Mouse (Mus musculus) E14TG2a.4 (cell line): ENCODE data around the gene Cops9.

ENCODE experiments used
- H3K27me3 ChIP-seq: 2 replicates; pipeline ENCODE4 v1.6.1; 2014; ENCODE audit warnings: low read length, control low read depth; ENCODE audit not compliant: insufficient read depth
- H3K36me3 ChIP-seq: 2 replicates; pipeline ENCODE4 v1.6.1; 2014; ENCODE audit warnings: low read length, control low read depth; ENCODE audit not compliant: insufficient read depth
- H3K4me1 ChIP-seq: replicated peaks from 2 replicates; pipeline ENCODE4 v1.6.1; 2014; ENCODE audit warnings: low read depth, low read length, control low read depth
- H3K4me3 ChIP-seq: replicated peaks from 2 replicates; pipeline ENCODE4 v1.5.1; 2014; ENCODE audit warnings: mild to moderate bottlenecking, low read length
- H3K9me3 ChIP-seq: 2 replicates; pipeline ENCODE4 v1.6.1; 2014; ENCODE audit warnings: low read length, control low read depth
- CTCF ChIP-seq: conservative IDR thresholded peaks from 2 replicates; pipeline ENCODE4 v1.5.1; 2014; ENCODE audit warnings: low read length
- NANOG ChIP-seq: IDR thresholded peaks from 2 replicates; pipeline ENCODE4 v1.6.1; 2014; ENCODE audit warnings: borderline replicate concordance, low read length, mixed read lengths
- POU5F1 ChIP-seq: IDR thresholded peaks from 2 replicates; pipeline ENCODE4 v1.6.1; 2014; ENCODE audit warnings: low read length, borderline replicate concordance

Cops9 gene

DNA sequence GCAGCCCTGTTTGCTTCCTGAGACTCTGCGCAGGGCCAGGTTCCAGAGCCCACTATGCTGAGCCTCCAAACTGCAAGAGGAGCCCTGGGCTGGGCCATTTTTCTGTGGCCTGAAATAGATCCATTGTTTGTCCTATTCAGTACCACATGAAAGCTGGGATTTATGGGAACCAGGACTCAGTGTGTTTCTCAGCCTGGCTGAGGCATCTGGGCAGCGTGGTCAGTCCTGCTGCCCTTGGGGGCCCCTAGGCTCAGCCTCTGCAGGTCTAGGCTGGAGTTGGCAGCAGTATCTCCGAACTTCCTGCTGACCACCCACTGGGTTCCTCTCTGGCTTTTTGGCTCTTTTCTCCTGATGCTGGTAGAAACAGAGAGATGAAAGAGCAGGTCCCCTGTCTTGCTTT, 9.7 kb upstream of the Cops9 start:
- no peaks in the 10 kb centered on the region for H3K36me3 ChIP-seq
- TF ChIP-seq POU5F1 (no peak), CTCF (no peak), NANOG (no peak)
- peaks cover 13% of the 10 kb centered on the region for H3K4me1 ChIP-seq
- H3K4me3 ChIP-seq, result no peak overlapping the region
- peaks cover 28% of the 10 kb centered on the region for H3K27me3 ChIP-seq
- H3K9me3 ChIP-seq, result no peaks in the 10 kb centered on the region

DNA sequence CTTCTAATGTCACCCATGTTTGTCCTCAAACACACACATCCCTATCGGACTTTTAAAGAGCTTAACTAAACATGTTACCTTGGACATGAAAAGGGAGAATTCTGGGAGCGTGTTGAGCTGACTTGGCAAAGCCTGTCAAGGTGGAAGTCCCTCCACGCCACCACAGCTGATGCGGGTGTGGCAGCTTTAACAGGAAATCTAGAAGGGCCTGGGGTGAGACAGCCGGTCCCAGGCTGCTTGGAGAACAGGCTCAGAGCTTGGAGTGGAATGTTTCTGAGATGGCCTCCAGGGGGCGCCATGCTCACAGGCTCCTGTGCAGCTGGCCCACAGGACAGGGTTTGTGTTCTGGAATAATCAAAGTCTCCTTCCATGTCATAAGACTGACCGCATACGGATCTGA, 6.9 kb upstream of the Cops9 start, which contains the start of gene Otos:
Gene Otos (minus strand): TSS at position 169 of the 400 bp plus-strand sequence.
- Histone ChIP-seq H3K27me3 (peaks cover 33% of the 10 kb centered on the region), H3K4me1 (peaks cover 13% of the 10 kb centered on the region), H3K36me3 (no peaks in the 10 kb centered on the region), H3K9me3 (no peaks in the 10 kb centered on the region), H3K4me3 (no peak within 1 kb of the TSS)
- TF ChIP-seq CTCF (peak; percentile 72), POU5F1 (no peak)

DNA sequence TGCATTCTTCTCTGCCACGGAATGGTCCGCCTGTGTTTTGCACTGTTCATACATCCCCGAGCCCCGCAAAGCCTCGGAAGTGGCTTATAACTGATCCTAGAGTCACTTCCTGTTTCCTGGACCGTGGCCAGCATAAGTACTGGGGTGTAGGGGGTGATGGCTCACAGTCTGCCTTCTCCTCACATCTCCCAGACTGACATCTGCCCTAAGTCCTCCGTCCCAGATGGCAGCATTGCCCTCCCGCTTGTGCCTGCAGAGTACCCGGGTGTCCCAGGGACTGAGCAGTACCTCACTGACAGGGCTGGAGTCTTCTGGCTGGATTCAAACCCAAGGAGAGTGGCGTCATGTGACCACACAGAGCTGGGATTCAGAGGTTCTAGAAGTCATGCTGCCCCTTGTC, 6.4 kb upstream of the Cops9 start:
- peaks cover 13% of the 10 kb centered on the region for H3K4me1 ChIP-seq
- H3K36me3 ChIP-seq, result no peaks in the 10 kb centered on the region
- H3K9me3 ChIP-seq, result no peaks in the 10 kb centered on the region
- TF ChIP-seq NANOG (no peak), POU5F1 (no peak), CTCF (no peak)
- peaks cover 33% of the 10 kb centered on the region for H3K27me3 ChIP-seq
- no peak overlapping the region for H3K4me3 ChIP-seq

DNA sequence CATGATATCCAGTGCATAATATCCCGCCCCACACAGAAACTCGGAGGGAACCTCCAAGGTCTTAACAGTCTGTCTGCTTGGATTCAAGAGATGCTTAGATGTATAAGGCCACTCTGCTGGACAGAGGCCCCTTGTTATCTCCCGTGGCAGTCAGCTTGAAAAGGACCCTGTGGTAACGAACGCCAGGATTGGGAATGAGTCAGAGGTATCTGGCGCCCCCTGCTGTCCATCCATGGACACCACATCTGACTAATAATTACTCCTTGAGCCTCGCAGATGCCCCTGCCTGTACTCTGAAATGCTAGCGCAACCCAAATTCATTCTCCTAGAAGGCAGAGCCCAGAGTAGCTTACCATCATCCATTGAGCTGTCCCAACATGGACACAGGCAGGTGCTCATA, 6.0 kb upstream of the Cops9 start:
- H3K36me3 ChIP-seq, result no peaks in the 10 kb centered on the region
- no peak for TF ChIP-seq POU5F1
- TF ChIP-seq NANOG, result no peak
- peak; percentile 88 for TF ChIP-seq CTCF
- H3K9me3 ChIP-seq, result no peaks in the 10 kb centered on the region
- H3K4me1 ChIP-seq, result peaks cover 13% of the 10 kb centered on the region
- no peak overlapping the region for H3K4me3 ChIP-seq
- peaks cover 31% of the 10 kb centered on the region for H3K27me3 ChIP-seq

DNA sequence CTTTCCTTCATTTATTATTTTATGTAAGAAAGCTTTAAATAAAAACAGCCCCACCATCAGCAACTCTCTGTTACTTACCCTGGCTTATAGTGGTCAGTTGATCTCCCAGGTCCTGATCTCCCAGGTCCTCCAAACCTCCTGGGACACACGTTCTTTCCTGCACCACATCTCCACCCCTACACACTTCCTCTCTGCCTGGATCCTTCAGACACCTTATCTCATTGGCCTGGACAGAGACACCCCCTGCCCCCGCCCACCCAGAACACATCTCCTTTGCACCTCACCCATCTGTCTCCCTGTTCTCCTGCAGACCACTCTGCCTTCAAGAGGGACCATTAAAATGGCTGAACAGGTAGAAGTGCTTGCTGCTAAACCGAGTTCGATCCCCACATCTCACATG, 5.2 kb upstream of the Cops9 start:
- no peak overlapping the region for H3K4me3 ChIP-seq
- TF ChIP-seq NANOG (no peak), POU5F1 (no peak), CTCF (no peak)
- H3K36me3 ChIP-seq, result no peaks in the 10 kb centered on the region
- peaks cover 18% of the 10 kb centered on the region for H3K4me1 ChIP-seq
- H3K27me3 ChIP-seq, result peaks cover 25% of the 10 kb centered on the region
- no peaks in the 10 kb centered on the region for H3K9me3 ChIP-seq

DNA sequence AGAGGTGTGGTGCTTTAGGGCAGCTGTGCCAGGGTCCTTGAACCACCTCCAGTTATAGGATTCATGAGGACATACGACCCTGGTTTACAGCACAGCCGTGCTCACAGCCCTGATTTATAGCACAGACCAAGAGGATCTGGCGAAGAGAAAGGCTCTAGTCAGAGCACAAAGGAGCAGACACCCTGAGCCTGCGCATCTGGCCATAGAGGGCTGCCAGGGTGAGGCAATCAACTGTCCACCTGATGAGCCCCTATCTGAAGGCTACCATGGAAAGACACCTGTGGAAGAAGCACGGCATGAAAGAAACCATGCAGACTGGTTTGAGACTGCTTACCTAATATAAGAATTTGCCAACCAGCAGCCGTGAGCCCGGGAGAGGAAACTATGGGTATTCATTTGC, 4.8 kb upstream of the Cops9 start:
- TF ChIP-seq POU5F1 (no peak), CTCF (no peak), NANOG (no peak)
- Histone ChIP-seq H3K9me3 (no peaks in the 10 kb centered on the region), H3K36me3 (no peaks in the 10 kb centered on the region), H3K4me1 (peaks cover 19% of the 10 kb centered on the region), H3K27me3 (peaks cover 24% of the 10 kb centered on the region), H3K4me3 (no peak overlapping the region)

DNA sequence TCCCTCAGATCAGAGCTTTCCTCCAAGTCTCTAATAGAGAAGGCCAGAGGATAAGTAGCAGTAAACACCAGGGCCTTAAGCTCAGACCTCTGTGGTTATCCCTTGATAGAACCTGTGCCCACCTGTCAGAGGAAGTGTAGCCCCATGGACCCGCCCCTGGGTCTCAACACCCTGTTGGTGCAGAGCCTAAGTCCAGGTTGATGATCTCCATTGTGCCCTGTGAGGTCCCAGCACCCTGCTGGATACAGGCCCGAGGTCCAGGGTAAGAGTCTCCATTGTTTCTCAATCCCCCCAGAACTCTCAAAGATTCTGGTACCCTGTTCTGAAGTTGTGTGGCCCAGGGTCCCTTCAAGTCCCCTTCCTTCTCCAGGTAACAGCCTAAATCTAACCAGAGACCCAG, 4.3 kb upstream of the Cops9 start:
- no peaks in the 10 kb centered on the region for H3K9me3 ChIP-seq
- H3K4me3 ChIP-seq, result no peak overlapping the region
- peaks cover 22% of the 10 kb centered on the region for H3K4me1 ChIP-seq
- H3K36me3 ChIP-seq, result no peaks in the 10 kb centered on the region
- peaks cover 24% of the 10 kb centered on the region for H3K27me3 ChIP-seq
- TF ChIP-seq CTCF (no peak), NANOG (no peak), POU5F1 (no peak)

DNA sequence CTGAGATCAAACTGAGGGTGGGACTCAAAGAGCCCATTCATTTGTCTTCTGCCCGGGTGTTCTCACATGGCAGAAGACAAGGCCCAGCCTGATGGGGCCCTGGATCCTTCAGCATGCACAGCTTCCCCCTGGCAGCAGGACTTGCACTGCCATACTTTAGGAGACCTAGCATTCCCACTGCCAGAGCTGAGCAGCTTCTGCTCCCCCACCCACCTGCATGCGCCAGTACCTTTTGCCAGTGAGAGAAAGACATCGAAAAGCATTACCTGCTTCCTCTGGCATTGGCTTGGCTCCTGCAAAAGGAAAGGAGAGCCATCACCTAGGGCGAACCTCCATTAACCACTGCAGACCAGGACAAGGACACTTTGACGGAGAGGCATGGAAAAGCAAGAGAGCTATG, 3.1 kb upstream of the Cops9 start:
- H3K27me3 ChIP-seq, result peaks cover 21% of the 10 kb centered on the region
- peaks cover 2% of the 10 kb centered on the region; the same call in 1 of the 2 replicates for H3K36me3 ChIP-seq
- peaks cover 34% of the 10 kb centered on the region for H3K4me1 ChIP-seq
- H3K4me3 ChIP-seq, result no peak overlapping the region
- TF ChIP-seq NANOG, result no peak
- no peak for TF ChIP-seq CTCF
- no peak for TF ChIP-seq POU5F1
- no peaks in the 10 kb centered on the region for H3K9me3 ChIP-seq

DNA sequence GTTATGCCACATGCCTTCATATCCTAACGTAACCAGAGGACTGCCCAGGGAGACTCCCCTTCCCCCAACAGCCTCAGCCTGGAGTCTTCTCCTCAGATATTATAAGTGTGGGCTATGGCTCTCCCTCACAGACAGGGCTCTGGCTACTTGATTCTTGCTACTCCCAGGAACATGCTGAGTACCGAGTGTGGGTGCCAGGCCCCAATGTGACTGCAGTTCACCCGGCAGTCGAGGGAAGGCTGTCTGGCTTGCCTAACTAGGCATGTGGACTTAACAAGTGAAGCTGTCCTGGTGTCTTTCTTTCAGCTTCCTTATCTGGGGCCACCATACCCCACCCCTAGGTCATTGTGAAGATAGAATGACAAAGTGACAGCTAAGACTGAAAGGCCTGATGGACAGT, 1.9 kb upstream of the Cops9 start:
- Histone ChIP-seq H3K27me3 (peaks cover 21% of the 10 kb centered on the region), H3K4me3 (no peak overlapping the region), H3K4me1 (peaks cover 46% of the 10 kb centered on the region), H3K9me3 (no peaks in the 10 kb centered on the region), H3K36me3 (peaks cover 14% of the 10 kb centered on the region)
- no peak for TF ChIP-seq CTCF
- no peak for TF ChIP-seq POU5F1
- no peak for TF ChIP-seq NANOG
